Mouse (Mus musculus): ENCODE results near the gene Gm4737.

DNA sequence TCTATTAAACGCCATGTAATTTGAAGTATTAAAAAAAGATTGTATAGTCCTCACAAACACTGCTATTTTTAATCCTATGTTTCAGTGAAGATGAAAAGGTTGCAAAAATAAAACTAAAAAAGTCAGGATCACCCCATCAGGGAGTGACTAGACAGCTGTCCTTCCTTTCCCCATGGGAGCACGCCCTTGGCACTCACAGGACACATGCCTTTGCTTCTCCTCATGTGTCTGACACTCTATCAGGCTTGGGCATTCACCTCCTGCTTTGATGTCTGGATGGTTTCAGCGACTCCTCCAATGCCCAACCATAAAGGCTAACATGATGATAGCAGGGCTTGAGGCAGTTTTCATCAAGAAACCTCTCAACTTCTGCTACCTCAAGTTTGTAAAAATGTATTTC, 12.1 kb upstream of the Gm4737 start:
- TF ChIP-seq POLR2A (IDR thresholded peaks at IDR 0.05; ENCODE audit: low read depth, low read length), result no peak
- no peak for TF ChIP-seq CTCF (conservative IDR thresholded peaks at IDR 0.05 in 1 of 2, IDR thresholded peaks at IDR 0.05 in 1 of 2; ENCODE audit: low read depth in 2 of 2, low read length in 2 of 2)
- no peak for TF ChIP-seq MAX (IDR thresholded peaks at IDR 0.05; ENCODE audit: low read length)
- no peak for TF ChIP-seq EP300 (IDR thresholded peaks at IDR 0.05; ENCODE audit: low read length)
- TF ChIP-seq MAZ (IDR thresholded peaks at IDR 0.05; ENCODE audit: low read depth, low read length), result no peak
- no peak for TF ChIP-seq RCOR1 (conservative IDR thresholded peaks at IDR 0.05; ENCODE audit: low read depth, low read length)
- no peak for TF ChIP-seq RAD21 (IDR thresholded peaks at IDR 0.05; ENCODE audit: low read depth, low read length)
- TF ChIP-seq NRF1 (IDR thresholded peaks at IDR 0.05; ENCODE audit: low read depth, low read length), result no peak
- no peak for TF ChIP-seq NELFE (IDR thresholded peaks at IDR 0.05; ENCODE audit: low read depth, low read length)
- TF ChIP-seq USF2 (conservative IDR thresholded peaks at IDR 0.05; ENCODE audit: low read depth, low read length), result no peak
- TF ChIP-seq ZC3H11A (IDR thresholded peaks at IDR 0.05; ENCODE audit: low read depth, low read length), result no peak
- no peak for TF ChIP-seq E2F4 (IDR thresholded peaks at IDR 0.05; ENCODE audit: insufficient replicate concordance, low read depth, low read length)

All from CH12.LX (cell line).